8 mouse cellular contexts compared by ENCODE assay signal in the genomic region with DNA sequence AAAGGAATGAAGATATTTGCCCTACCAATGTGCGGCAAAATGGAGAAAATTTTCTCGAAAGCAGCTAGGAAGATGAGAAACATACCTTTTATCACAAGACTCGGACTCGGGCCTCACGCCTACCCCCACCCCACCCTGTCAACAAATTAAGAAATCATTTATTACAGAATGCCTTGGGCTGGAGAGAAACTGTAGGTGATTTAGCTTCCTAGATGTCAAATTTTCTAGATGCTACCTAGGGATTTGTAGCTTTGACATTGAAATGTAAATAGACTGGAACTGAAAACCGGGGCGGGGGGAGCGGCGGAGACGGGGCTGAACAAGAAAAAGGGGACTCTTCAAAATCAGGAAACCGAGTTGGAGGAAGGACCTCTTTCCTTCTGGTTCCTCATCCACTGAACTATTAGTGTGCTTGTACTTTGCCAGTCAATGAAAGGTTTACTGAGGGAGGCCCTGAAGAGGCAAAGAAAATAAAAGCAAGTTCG. TPM values are rescaled to one million over a fixed set of nuclear protein-coding genes. Genes with fewer than 3 reads are reported as not detected.
DNase-seq lines count a peak whose midpoint lies in the region; ATAC-seq and TF ChIP-seq lines count a peak whose summit lies in the region.

No protein-coding gene starts in this region.

- TF ChIP-seq POLR2A in thymus, adult 2 months (IDR thresholded peaks at IDR 0.05; ENCODE audit: control insufficient read depth, extremely low read depth, insufficient read depth, low read length, poor library complexity) = no peak

- DNase-seq in thymus, adult 2 months = peak; percentile 15
- no peak for DNase-seq in thymus, postnatal 0 days (ENCODE audit: low spot score)
- no peak for DNase-seq in hindbrain, embryonic 10.5 days (ENCODE audit: low spot score)
- DNase-seq in liver, postnatal 0 days = no peak
- peak; percentile 6 for DNase-seq in splenic B cell, adult 2 months (ENCODE audit: low read depth, low spot score)
- no peak for DNase-seq in left cerebral cortex, postnatal 25 days (ENCODE audit: low spot score in 2 of 2)

- no peak for ATAC-seq in erythroblast, adult 5-6 weeks (replicated peaks; ENCODE audit: low FRiP score, poor library complexity, severe bottlenecking)
- ATAC-seq in liver, postnatal 0 days = peak; percentile 66

- intact Hi-C loops in left cerebral cortex, postnatal 25 days (cut with DNase I) = loop anchor here (5.0 kb wide), 1 partner anchor 216 kb away; a partner anchor contains a TSS

- 3% methylated on average over 12 of the region's 12 CpGs for WGBS in thymus, adult 2 months
- WGBS in hindbrain, embryonic 10.5 days = 24% methylated on average over 12 of the region's 12 CpGs
- WGBS in liver, postnatal 0 days (ENCODE audit: insufficient replicate concordance) = 20% methylated on average over 12 of the region's 12 CpGs

- peak overlapping the region; percentile 59 for H3K4me2 ChIP-seq in liver, postnatal 0 days (ENCODE audit: low read depth, low read length)

- no peaks in the 10 kb centered on the region for H3K27me3 ChIP-seq in erythroblast, embryonic 14.5 days (ENCODE audit: control insufficient read depth)
- no peaks in the 10 kb centered on the region for H3K27me3 ChIP-seq in thymus, adult 2 months (ENCODE audit: control insufficient read depth, insufficient read depth, low read length)
- H3K27me3 ChIP-seq in hindbrain, embryonic 10.5 days (ENCODE audit: insufficient read depth, poor library complexity, severe bottlenecking) = no peaks in the 10 kb centered on the region
- H3K27me3 ChIP-seq in liver, postnatal 0 days (ENCODE audit: insufficient read depth, low read length) = no peaks in the 10 kb centered on the region
- no peaks in the 10 kb centered on the region for H3K27me3 ChIP-seq in splenic B cell, adult 2 months (ENCODE audit: control insufficient read depth, insufficient read depth, low read length, poor library complexity, severe bottlenecking)

- no peak for TF ChIP-seq EP300 in liver, postnatal 0 days (IDR thresholded peaks at IDR 0.05; ENCODE audit: low read depth)

- H3K4me3 ChIP-seq in erythroblast, embryonic 14.5 days (replicated peaks) = peak overlapping the region; percentile 65
- H3K4me3 ChIP-seq in thymus, adult 2 months (ENCODE audit: control insufficient read depth, insufficient read depth, low read length) = peak overlapping the region; percentile 38
- H3K4me3 ChIP-seq in hindbrain, embryonic 10.5 days = peak overlapping the region; percentile 52
- H3K4me3 ChIP-seq in liver, postnatal 0 days (ENCODE audit: low read depth, low read length) = peak overlapping the region; percentile 56

- no peaks in the 10 kb centered on the region for H3K4me1 ChIP-seq in erythroblast, embryonic 14.5 days (ENCODE audit: control insufficient read depth)
- H3K4me1 ChIP-seq in thymus, adult 2 months (replicated peaks; ENCODE audit: control insufficient read depth, insufficient read depth, low read length) = peaks cover 4% of the 10 kb centered on the region; the same call in 1 of the 2 replicates
- no peaks in the 10 kb centered on the region for H3K4me1 ChIP-seq in hindbrain, embryonic 10.5 days (replicated peaks)
- no peaks in the 10 kb centered on the region for H3K4me1 ChIP-seq in liver, postnatal 0 days (ENCODE audit: insufficient read depth)

- H3K36me3 ChIP-seq in erythroblast, embryonic 14.5 days (ENCODE audit: control insufficient read depth) = no peaks in the 10 kb centered on the region
- H3K36me3 ChIP-seq in thymus, adult 2 months (ENCODE audit: control insufficient read depth, insufficient read depth, low read length) = no peaks in the 10 kb centered on the region
- no peaks in the 10 kb centered on the region for H3K36me3 ChIP-seq in hindbrain, embryonic 10.5 days
- H3K36me3 ChIP-seq in liver, postnatal 0 days (replicated peaks; ENCODE audit: insufficient read depth, low read length) = no peaks in the 10 kb centered on the region
- H3K36me3 ChIP-seq in splenic B cell, adult 2 months (ENCODE audit: control insufficient read depth, insufficient read depth, low read length, poor library complexity, severe bottlenecking) = no peaks in the 10 kb centered on the region

- peak overlapping the region; percentile 48; the same call in 1 of the 2 replicates for H3K9ac ChIP-seq in liver, postnatal 0 days (replicated peaks)

- H3K9me3 ChIP-seq in erythroblast, embryonic 14.5 days (ENCODE audit: control insufficient read depth, low read length) = no peaks in the 10 kb centered on the region
- H3K9me3 ChIP-seq in hindbrain, embryonic 10.5 days = no peaks in the 10 kb centered on the region
- no peaks in the 10 kb centered on the region for H3K9me3 ChIP-seq in liver, postnatal 0 days (ENCODE audit: low read length)

- no peak for TF ChIP-seq CTCF in thymus, adult 2 months (IDR thresholded peaks at IDR 0.05; ENCODE audit: borderline replicate concordance, control insufficient read depth, extremely low read depth, insufficient read depth, low read length, poor library complexity)
- no peak for TF ChIP-seq CTCF in liver, postnatal 0 days (IDR thresholded peaks at IDR 0.05; ENCODE audit: low read depth)

- H3K27ac ChIP-seq in thymus, adult 2 months (ENCODE audit: control insufficient read depth, insufficient read depth, low read length) = no peak overlapping the region
- peak overlapping the region; percentile 83 for H3K27ac ChIP-seq in hindbrain, embryonic 10.5 days
- H3K27ac ChIP-seq in liver, postnatal 0 days (ENCODE audit: low read depth) = no peak overlapping the region

RNA-seq across cellular contexts. Expression of a gene that starts 0.3 kb away (rescaled TPM):
- polyA plus RNA-seq in erythroblast, embryonic 14.5 days (2012) = not detected in 2 replicates
- total RNA-seq in erythroblast, adult 5-6 weeks (2015; ENCODE audit: low replicate concordance) = 3.5 TPM in 1 of 2 replicates, not detected in the other
- total RNA-seq in erythroblast, adult 5-6 weeks (2017; ENCODE audit: low replicate concordance) = 0.51 and 0.98 TPM in 2 replicates
- 2.1 and 3.0 TPM in 2 replicates for polyA plus RNA-seq in thymus, adult 2 months (2012; rRNA removed)
- polyA plus RNA-seq in thymus, postnatal 0 days (2015; fragmentation: Nextera tagmentation; extraction: Ambion mirVana) = 9.9 and 11.9 TPM in 2 replicates
- polyA plus RNA-seq in hindbrain, embryonic 10.5 days (2016; fragmentation: Nextera tagmentation; extraction: Ambion mirVana) = 32.3 and 34.5 TPM in 2 replicates
- polyA plus RNA-seq in liver, postnatal 0 days (2015; fragmentation: Nextera tagmentation; extraction: Ambion mirVana) = 0.90 and 1.2 TPM in 2 replicates
- total RNA-seq in left cerebral cortex, postnatal 25 days (2021) = 10 to 100 TPM; 21.4 to 22.6 TPM

RNA-seq across cellular contexts. Expression of a gene that starts 52.8 kb away (rescaled TPM):
- not detected in 2 replicates for polyA plus RNA-seq in erythroblast, embryonic 14.5 days (2012)
- not detected in 2 replicates for total RNA-seq in erythroblast, adult 5-6 weeks (2015; ENCODE audit: low replicate concordance)
- 5.9 TPM in 1 of 2 replicates, not detected in the other for total RNA-seq in erythroblast, adult 5-6 weeks (2017; ENCODE audit: low replicate concordance)
- polyA plus RNA-seq in thymus, adult 2 months (2012; rRNA removed) = 3.6 and 3.9 TPM in 2 replicates
- 1.9 and 3.0 TPM in 2 replicates for polyA plus RNA-seq in thymus, postnatal 0 days (2015; fragmentation: Nextera tagmentation; extraction: Ambion mirVana)
- 2.6 and 3.1 TPM in 2 replicates for polyA plus RNA-seq in hindbrain, embryonic 10.5 days (2016; fragmentation: Nextera tagmentation; extraction: Ambion mirVana)
- polyA plus RNA-seq in liver, postnatal 0 days (2015; fragmentation: Nextera tagmentation; extraction: Ambion mirVana) = 0.08 and 0.09 TPM in 2 replicates
- total RNA-seq in left cerebral cortex, postnatal 25 days (2021) = 10 to 100 TPM; 29.7 to 31.9 TPM

Comparison
In these comparisons a context has a peak if more than half of its experiments do, and no peak if none do; other contexts are left out.
1. DNase-seq: peak in thymus, adult 2 months (single experiment) and splenic B cell, adult 2 months (single experiment); none in thymus, postnatal 0 days (single experiment), hindbrain, embryonic 10.5 days (single experiment), liver, postnatal 0 days (single experiment) and left cerebral cortex, postnatal 25 days (0 of 2).
2. Peak in every context shown above with its lines, with median percentiles within 50 percentile points of each other: H3K4me3 ChIP-seq.